In genomic region chr10:22140665-22141280, GRCm38 (mm10) we compare ENCODE assay signal across 8 mouse cellular contexts. TPM values are rescaled to one million over a fixed set of nuclear protein-coding genes. Genes with fewer than 3 reads are reported as not detected.
DNase-seq lines count a peak whose midpoint lies in the region; ATAC-seq lines count a peak whose summit lies in the region.

No protein-coding gene starts in this region.

- peak; percentile 84 for DNase-seq in Muller cell, postnatal 12 days (ENCODE audit: inconsistent ontology term)
- peak; percentile 45 for DNase-seq in cerebellum, adult 8-10 months
- DNase-seq in frontal cortex, postnatal 14 days (ENCODE audit: low spot score in 2 of 2) = peak; percentile 22 to 69
- DNase-seq in left cerebral cortex, adult 11 months (ENCODE audit: low spot score) = peak; percentile 38
- DNase-seq in lung, postnatal 36 days = peak; percentile 91
- DNase-seq in right cerebral cortex, adult 2 months (ENCODE audit: low spot score in 2 of 2) = peak; percentile 74 to 82

- H3K27ac ChIP-seq in hindbrain, embryonic 12.5 days = no peak overlapping the region

- no peaks in the 10 kb centered on the region for H3K27me3 ChIP-seq in hindbrain, embryonic 12.5 days

- ATAC-seq in hindbrain, embryonic 12.5 days (ENCODE audit: low FRiP score) = peak; percentile 71
- ATAC-seq in erythroid progenitor cell, adult 5-6 weeks (replicated peaks; ENCODE audit: low FRiP score, poor library complexity, severe bottlenecking) = no peak

- peak overlapping the region; percentile 64 for H3K9ac ChIP-seq in hindbrain, embryonic 12.5 days

- H3K9me3 ChIP-seq in hindbrain, embryonic 12.5 days (replicated peaks) = 0 out of 2 replicates have a peak, but pooled peaks cover 3% of the 10 kb centered on the region

- H3K4me3 ChIP-seq in hindbrain, embryonic 12.5 days = peak overlapping the region; percentile 42

- no peaks in the 10 kb centered on the region for H3K36me3 ChIP-seq in hindbrain, embryonic 12.5 days

- peak overlapping the region; percentile 67 for H3K4me2 ChIP-seq in hindbrain, embryonic 12.5 days (replicated peaks)

- 0 out of 2 replicates have a peak, but pooled peaks cover 2% of the 10 kb centered on the region for H3K4me1 ChIP-seq in hindbrain, embryonic 12.5 days

- WGBS in hindbrain, embryonic 12.5 days = under 1% methylated on average over 19 of the region's 19 CpGs

RNA-seq across cellular contexts. Expression of gene E030030I06Rik, which starts 8.3 kb away (rescaled TPM):
- 13.5 and 15.6 TPM in 2 replicates for polyA plus RNA-seq in hindbrain, embryonic 12.5 days (2016; fragmentation: Nextera tagmentation; extraction: Ambion mirVana)
- 2.5 TPM in 1 of 2 replicates, not detected in the other for total RNA-seq in erythroid progenitor cell, adult 5-6 weeks (2015; ENCODE audit: low replicate concordance)
- 2.9 and 3.0 TPM in 2 replicates for total RNA-seq in erythroid progenitor cell, adult 5-6 weeks (2017; ENCODE audit: low replicate concordance)

RNA-seq across cellular contexts. Expression of gene Raet1e, which starts 17.6 kb away (rescaled TPM):
- 6.1 and 6.8 TPM in 2 replicates for polyA plus RNA-seq in hindbrain, embryonic 12.5 days (2016; fragmentation: Nextera tagmentation; extraction: Ambion mirVana)
- total RNA-seq in erythroid progenitor cell, adult 5-6 weeks (2015; ENCODE audit: low replicate concordance) = not detected in 2 replicates
- total RNA-seq in erythroid progenitor cell, adult 5-6 weeks (2017; ENCODE audit: low replicate concordance) = not detected in 2 replicates

RNA-seq across cellular contexts. Expression of gene H60b, which starts 17.6 kb away (rescaled TPM):
- polyA plus RNA-seq in hindbrain, embryonic 12.5 days (2016; fragmentation: Nextera tagmentation; extraction: Ambion mirVana) = 0.85 and 1.2 TPM in 2 replicates
- total RNA-seq in erythroid progenitor cell, adult 5-6 weeks (2015; ENCODE audit: low replicate concordance) = not detected in 2 replicates
- total RNA-seq in erythroid progenitor cell, adult 5-6 weeks (2017; ENCODE audit: low replicate concordance) = not detected in 2 replicates

Comparison
In these comparisons a context has a peak if more than half of its experiments do, and no peak if none do; other contexts are left out.
1. DNase-seq: peak in every context shown above with its lines; median percentile 91 in lung, postnatal 36 days; 84 in Muller cell, postnatal 12 days; 78 in right cerebral cortex, adult 2 months; 46 in frontal cortex, postnatal 14 days; 45 in cerebellum, adult 8-10 months; 38 in left cerebral cortex, adult 11 months.